Mouse (Mus musculus) olfactory bulb, adult 2 months (tissue): ENCODE measurements at regions not wholly inside any gene's neighbourhood (a gene's known extent, or its start where the extent isn't known, plus 50 kb on each side); places are given as distances from the start of the nearest gene placed in this dataset.

Experiments used
- CTCF ChIP-seq: fragments of 200-500 bp; IDR thresholded peaks from 2 replicates; pipeline ENCODE4 v1.5.1; 2012; ENCODE audit warnings: low read depth, mild to moderate bottlenecking, low read length, moderate library complexity; ENCODE audit not compliant: insufficient read depth
- POLR2A ChIP-seq: fragments of 200-500 bp; IDR thresholded peaks from 2 replicates; pipeline ENCODE4 v1.6.1; 2012; ENCODE audit warnings: mild to moderate bottlenecking, low read depth, low read length, moderate library complexity; ENCODE audit not compliant: insufficient read depth

DNA sequence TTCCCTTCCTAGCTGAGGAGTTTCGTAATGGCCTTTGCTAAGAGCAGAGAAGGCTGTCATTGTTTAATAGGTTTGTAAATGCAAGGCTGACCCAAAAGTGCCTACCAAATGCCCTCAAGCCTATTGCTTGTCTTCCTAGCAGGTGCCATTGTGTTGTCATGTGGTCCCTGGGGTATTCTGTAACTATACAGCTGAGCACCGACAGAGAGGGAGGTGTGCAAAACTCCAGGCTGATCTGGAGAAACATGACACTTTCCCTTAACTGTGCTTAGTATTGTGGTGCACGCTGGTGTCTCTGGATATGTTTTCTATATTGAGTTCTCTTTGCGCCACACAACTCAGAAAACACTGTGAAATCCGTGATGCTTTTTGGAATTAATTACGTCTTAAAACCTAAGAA, 685.4 kb upstream of the Kirrel3 start:
- no peak for TF ChIP-seq CTCF
- TF ChIP-seq POLR2A = no peak
